Mouse (Mus musculus) CH12.LX (cell line): Measurements from ENCODE around the gene Nos1. TPM values are rescaled to one million over a fixed set of nuclear protein-coding genes. Genes with fewer than 3 reads are reported as not detected.

Experiments
- polyA plus RNA-seq: library from polyadenylated mRNA; unstranded; fragments of >175 nt; gene quantifications from 2 replicates; pipeline ENCODE4 v1.2.1, GENCODE M21; 2012; ENCODE audit warnings: low read depth; ENCODE audit not compliant: insufficient read length
- total RNA-seq, 2 experiments: library from RNA; depleted of rRNA; stranded (reverse); fragments of 300-350 nt in 1 of 2; fragments of >200 nt in 1 of 2; gene quantifications; 2 replicates each; pipeline ENCODE4 v1.2.3; 2012 to 2014

The Nos1 gene
- total and polyA plus RNA-seq, 3 experiments = 2.4 to 17.0 (median 5.6) TPM

Other genes with a start within 250 kb of the Nos1 start
- gene Fbxo21, start 195.7 kb downstream of the Nos1 start, total RNA-seq (2012; rRNA removed) = 13.5 and 13.7 TPM in 2 replicates
- gene Fbxo21, start 195.7 kb downstream of the Nos1 start, total RNA-seq (2014; rRNA removed) = 9.9 and 10.7 TPM in 2 replicates
- gene Fbxo21, start 195.7 kb downstream of the Nos1 start, polyA plus RNA-seq = 19.3 and 24.1 TPM in 2 replicates
- 0.13 and 0.34 TPM in 2 replicates for gene Tesc, start 246.7 kb downstream of the Nos1 start, total RNA-seq (2012; rRNA removed)
- 1.3 TPM in 1 of 2 replicates, not detected in the other for gene Tesc, start 246.7 kb downstream of the Nos1 start, total RNA-seq (2014; rRNA removed)
- 0.80 and 0.90 TPM in 2 replicates for gene Tesc, start 246.7 kb downstream of the Nos1 start, polyA plus RNA-seq